ENCODE assay signal across 26 mouse cellular contexts in genomic region chr3:84926140-84926539, GRCm38 (mm10).
DNase-seq lines count a peak whose midpoint lies in the region; ATAC-seq lines count a peak whose summit lies in the region.
"Had no signal": no experiment of that assay in that cellular context is flagged by ENCODE, and none has a peak within 500 bp of the region (broad histone marks: within the 10 kb centered on the region; RNA-seq: fewer than 3 reads in every experiment).

No protein-coding gene starts in this region.

- no peaks in the 10 kb centered on the region for H3K36me3 ChIP-seq in heart, embryonic 13.5 days
- no peaks in the 10 kb centered on the region for H3K36me3 ChIP-seq in kidney, embryonic 15.5 days
- H3K36me3 ChIP-seq: embryonic facial prominence, embryonic 13.5 days; hindbrain, embryonic 13.5 days; lung, embryonic 15.5 days; midbrain, embryonic 13.5 days; neural tube, embryonic 12.5 days had no signal

- no peaks in the 10 kb centered on the region for H3K9me3 ChIP-seq in heart, embryonic 13.5 days
- H3K9me3 ChIP-seq in kidney, embryonic 15.5 days (replicated peaks): no peaks in the 10 kb centered on the region
- H3K9me3 ChIP-seq: embryonic facial prominence, embryonic 13.5 days; forebrain, embryonic 13.5 days; hindbrain, embryonic 13.5 days; lung, embryonic 15.5 days; megakaryocyte, embryonic 14.5 days; midbrain, embryonic 13.5 days; neural tube, embryonic 12.5 days had no signal

- peak overlapping the region; percentile 51 for H3K4me2 ChIP-seq in heart, embryonic 13.5 days
- H3K4me2 ChIP-seq in kidney, embryonic 15.5 days: no peak overlapping the region
- H3K4me2 ChIP-seq: embryonic facial prominence, embryonic 13.5 days; forebrain, embryonic 13.5 days; hindbrain, embryonic 13.5 days; lung, embryonic 15.5 days; midbrain, embryonic 13.5 days; neural tube, embryonic 12.5 days had no signal

- H3K27ac ChIP-seq in heart, embryonic 13.5 days (replicated peaks): peak overlapping the region; percentile 67
- H3K27ac ChIP-seq in kidney, embryonic 15.5 days: no peak overlapping the region
- H3K27ac ChIP-seq: embryonic facial prominence, embryonic 13.5 days; forebrain, embryonic 13.5 days; hindbrain, embryonic 13.5 days; left cerebral cortex, adult 2 months; liver, embryonic 14.5 days; lung, embryonic 15.5 days; midbrain, embryonic 13.5 days; neural tube, embryonic 12.5 days had no signal

- peak overlapping the region; percentile 29 for H3K4me3 ChIP-seq in heart, embryonic 13.5 days
- no peak overlapping the region for H3K4me3 ChIP-seq in kidney, embryonic 15.5 days (replicated peaks)
- H3K4me3 ChIP-seq: embryonic facial prominence, embryonic 13.5 days; erythroblast, embryonic 14.5 days; forebrain, embryonic 13.5 days; hindbrain, embryonic 13.5 days; left cerebral cortex, adult 2 months; lung, embryonic 15.5 days; megakaryocyte, embryonic 14.5 days; midbrain, embryonic 13.5 days; neural tube, embryonic 12.5 days had no signal

- peak; percentile 24 for DNase-seq in gastrocnemius, adult 18-20 months (ENCODE audit: low spot score)
- DNase-seq in gastrocnemius, postnatal 36 days: no peak
- no peak for DNase-seq in heart, postnatal 10 days
- DNase-seq in kidney, adult 8-10 months: peak; percentile 30 to 46
- DNase-seq in kidney, postnatal 36 days: peak; percentile 41 to 53
- DNase-seq in thymus, adult 18-20 months: no peak
- DNase-seq: adrenal gland, adult 8-10 months; cerebellum, adult 11-12 months; cerebellum, postnatal 10 days; embryo, embryonic 11 days; lung, postnatal 36 days; right cerebral cortex, postnatal 25 days; thymus, postnatal 14 days had no signal

- 69% methylated on average over 5 of the region's 5 CpGs for WGBS in heart, embryonic 13.5 days
- 82% methylated on average over 5 of the region's 5 CpGs for WGBS in kidney, embryonic 15.5 days

- no peak for ATAC-seq in heart, embryonic 13.5 days (ENCODE audit: extremely low read depth, insufficient number of reproducible peaks, low FRiP score, low TSS enrichment)
- ATAC-seq in kidney, embryonic 15.5 days (replicated peaks; ENCODE audit: low FRiP score): no peak
- ATAC-seq: activated CD4-positive, CD25-positive, alpha-beta regulatory T cell, adult 4 months; forebrain, embryonic 13.5 days; midbrain, embryonic 13.5 days had no signal

- H3K27me3 ChIP-seq in heart, embryonic 13.5 days (replicated peaks): no peaks in the 10 kb centered on the region
- H3K27me3 ChIP-seq in kidney, embryonic 15.5 days: no peaks in the 10 kb centered on the region
- H3K27me3 ChIP-seq: embryonic facial prominence, embryonic 13.5 days; forebrain, embryonic 13.5 days; hindbrain, embryonic 13.5 days; lung, embryonic 15.5 days; megakaryocyte, embryonic 14.5 days; midbrain, embryonic 13.5 days; neural tube, embryonic 12.5 days had no signal

- intact Hi-C loops in gastrocnemius, postnatal 36 days (cut with DNase I): loop anchor here (2.0 to 10.0 kb wide), 2 partner anchors 247 to 999 kb away; no protein-coding TSS in a partner anchor
- intact Hi-C loops in heart, postnatal 10 days (cut with DNase I): loop anchor here (5.0 to 10.0 kb wide), 2 partner anchors 439 to 591 kb away; no protein-coding TSS in a partner anchor

- peaks cover 45% of the 10 kb centered on the region for H3K4me1 ChIP-seq in heart, embryonic 13.5 days
- no peaks in the 10 kb centered on the region for H3K4me1 ChIP-seq in kidney, embryonic 15.5 days
- H3K4me1 ChIP-seq: embryonic facial prominence, embryonic 13.5 days; forebrain, embryonic 13.5 days; hindbrain, embryonic 13.5 days; neural tube, embryonic 12.5 days had no signal

- H3K9ac ChIP-seq in heart, embryonic 13.5 days: peak overlapping the region; percentile 61; the same call in 1 of the 2 replicates
- no peak overlapping the region for H3K9ac ChIP-seq in kidney, embryonic 15.5 days
- H3K9ac ChIP-seq: embryonic facial prominence, embryonic 13.5 days; forebrain, embryonic 13.5 days; hindbrain, embryonic 13.5 days; liver, embryonic 14.5 days; lung, embryonic 15.5 days; midbrain, embryonic 13.5 days; neural tube, embryonic 12.5 days had no signal

Comparison
In these comparisons a context has a peak if more than half of its experiments do, and no peak if none do; other contexts are left out.
1. DNase-seq: peak in gastrocnemius, adult 18-20 months (single experiment), kidney, adult 8-10 months (2 of 2) and kidney, postnatal 36 days (2 of 2); none in gastrocnemius, postnatal 36 days (0 of 2), heart, postnatal 10 days (0 of 2) and thymus, adult 18-20 months (0 of 2).